Mouse (Mus musculus) R1 (cell line): ENCODE data around the gene Mob3b.

ENCODE experiments used
- DNase-seq: peaks from one replicate; pipeline ENCODE4 v3.0.0-alpha.2; 2018; ENCODE audit warnings: low read depth, low spot score

Gene Mob3b

DNA sequence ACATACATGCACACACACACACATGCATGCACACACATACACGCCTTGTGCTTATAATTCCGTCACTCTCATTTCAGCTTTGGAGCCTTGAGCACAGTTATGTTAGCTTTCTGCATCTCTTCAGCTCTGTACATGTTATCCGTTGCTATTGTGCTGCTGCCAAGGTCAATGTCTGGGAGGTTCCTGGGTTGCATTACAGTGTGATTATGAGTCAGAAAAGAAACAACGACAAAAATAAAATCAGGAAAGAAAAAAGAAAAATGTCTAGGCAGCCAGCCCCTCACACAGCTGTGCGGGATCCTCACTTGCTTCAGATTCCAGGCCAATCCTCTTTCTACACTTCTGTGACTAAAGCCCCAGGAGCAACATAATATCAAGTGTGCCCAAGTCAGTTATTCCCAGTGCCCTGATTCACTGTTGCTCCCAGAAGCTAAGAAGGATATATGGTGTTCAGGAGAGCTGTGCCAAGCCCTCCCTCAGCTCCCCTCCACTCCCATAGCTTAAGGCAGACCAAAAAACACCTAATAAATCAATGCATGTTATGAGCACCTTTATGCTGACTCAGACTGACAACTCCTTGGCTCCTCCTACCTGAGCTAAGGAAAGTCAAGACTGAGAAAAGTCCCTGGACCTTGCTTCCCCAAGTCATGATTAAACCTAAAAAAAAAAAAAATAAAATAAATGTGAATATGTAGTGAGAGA is 152.1 kb downstream of the Mob3b start:
- no peak for DNase-seq

DNA sequence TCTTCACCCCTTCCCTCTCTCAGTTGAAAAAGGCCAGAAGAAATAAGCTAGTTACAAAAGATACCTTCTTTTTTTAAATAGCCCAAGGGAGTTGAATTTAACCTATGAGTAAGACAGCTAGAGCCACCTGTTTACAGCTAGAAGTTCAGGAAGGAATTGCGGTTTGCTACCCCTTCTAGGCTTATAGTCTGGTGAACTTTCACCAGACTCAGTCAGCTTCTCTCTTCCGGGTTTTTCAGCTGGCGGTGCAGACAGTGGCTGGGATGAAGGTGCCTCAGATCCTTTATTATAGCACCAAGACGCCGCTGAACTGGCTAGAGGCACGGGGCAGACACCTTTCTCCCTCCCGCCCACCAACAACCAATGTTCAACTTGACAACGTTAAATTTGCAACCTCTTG is 152.8 kb downstream of the Mob3b start:
- no peak for DNase-seq

- DNase-seq: no peak
Observed at GRCm38 (mm10) chr4:35003550-35004326, 153.5 kb downstream of the Mob3b start.

DNA sequence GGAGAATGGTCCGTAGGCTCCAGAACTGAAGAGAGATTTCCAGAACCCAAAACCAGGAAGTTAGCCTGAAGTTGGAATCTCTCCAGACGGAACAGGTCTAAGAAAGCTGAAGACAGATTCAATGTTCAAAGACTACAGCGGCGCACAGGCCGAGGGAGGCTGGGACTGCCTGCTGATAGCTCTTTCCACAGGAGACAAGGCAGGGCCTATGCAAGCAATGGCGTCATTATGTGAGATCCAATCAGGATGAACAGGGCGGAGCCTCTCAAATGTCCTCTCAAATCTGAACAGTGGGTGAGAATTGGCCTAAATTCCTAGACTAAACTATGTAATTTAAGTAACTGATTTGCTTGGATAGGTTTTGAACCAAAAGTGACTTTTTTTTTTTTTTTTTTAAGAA is 160.7 kb downstream of the Mob3b start:
- DNase-seq: peak; percentile 85

- DNase-seq: no peak
Observed at GRCm38 (mm10) chr4:34993639-34993975, 163.7 kb downstream of the Mob3b start.

- no peak for DNase-seq
Observed at GRCm38 (mm10) chr4:34992866-34993638, 164.2 kb downstream of the Mob3b start.

DNA sequence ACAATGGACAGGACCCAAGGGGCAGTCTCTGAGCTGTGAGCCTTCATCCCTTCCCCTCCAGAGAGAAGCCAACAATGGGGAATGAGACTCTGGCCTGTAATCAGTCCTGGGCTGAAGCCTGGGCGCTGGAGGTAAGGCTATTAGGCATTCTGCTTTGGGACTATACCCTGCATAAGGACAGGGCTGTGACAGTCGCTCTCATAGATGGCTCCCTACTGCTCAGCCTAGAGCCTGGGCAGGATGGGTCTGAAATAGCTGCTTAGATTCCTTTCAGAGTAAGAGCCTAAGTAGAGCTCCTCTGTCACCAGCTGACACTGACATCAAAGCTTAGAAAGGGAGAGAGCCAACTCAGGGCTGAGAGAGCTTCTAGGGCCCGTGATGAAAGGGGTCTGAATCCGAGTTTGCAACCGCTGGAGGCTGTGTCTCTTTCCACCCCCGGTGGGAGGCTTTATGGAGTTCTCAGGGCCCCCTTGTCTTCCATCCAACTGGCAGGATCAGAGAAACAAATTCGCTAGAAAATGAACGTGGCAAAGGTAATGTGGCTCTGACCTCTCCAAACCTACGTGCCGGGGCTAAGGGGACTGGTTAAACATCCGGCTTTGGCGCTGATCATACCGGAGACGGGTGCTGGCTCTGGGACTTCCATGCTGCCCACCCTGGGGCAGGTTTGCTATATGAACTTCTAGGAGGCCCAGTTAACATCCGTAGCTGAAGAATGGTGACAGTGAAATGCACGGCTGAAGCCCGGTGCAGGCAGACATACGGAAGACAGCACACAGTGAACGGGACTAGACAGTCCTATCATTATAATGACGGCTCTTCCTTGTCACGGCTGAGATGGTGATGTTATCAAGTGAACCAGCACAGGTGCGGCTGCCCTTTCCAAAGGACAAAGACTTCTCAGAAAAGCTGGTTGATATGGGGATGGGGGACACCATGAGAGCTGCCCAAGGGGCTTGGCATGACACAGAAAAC is 165.1 kb downstream of the Mob3b start:
- DNase-seq: no peak

GRCm38 (mm10) chr4:34991116-34991515 is 166.2 kb downstream of the Mob3b start:
- DNase-seq: peak; percentile 49

- DNase-seq: peak; percentile 27
Observed at GRCm38 (mm10) chr4:34990659-34991058, 166.6 kb downstream of the Mob3b start.

DNA sequence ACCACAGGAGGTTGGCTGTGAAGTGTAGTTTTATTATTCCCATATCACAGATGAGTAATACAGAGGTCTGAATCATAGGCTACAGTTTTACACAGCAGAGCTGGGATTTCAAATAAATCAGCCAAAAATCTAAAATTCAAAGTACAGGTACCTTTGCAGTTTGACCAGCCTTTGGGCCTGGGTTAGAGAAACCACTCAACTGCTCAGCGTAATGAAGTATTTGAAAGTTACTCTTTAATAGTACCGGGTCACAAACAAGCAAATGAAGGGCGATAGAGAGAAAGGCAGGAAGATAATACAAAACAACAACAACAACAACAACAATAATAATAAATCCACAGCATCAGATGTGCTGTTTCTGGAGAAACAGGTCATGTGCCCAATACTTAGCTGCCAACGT is 169.7 kb downstream of the Mob3b start:
- DNase-seq: no peak

DNA sequence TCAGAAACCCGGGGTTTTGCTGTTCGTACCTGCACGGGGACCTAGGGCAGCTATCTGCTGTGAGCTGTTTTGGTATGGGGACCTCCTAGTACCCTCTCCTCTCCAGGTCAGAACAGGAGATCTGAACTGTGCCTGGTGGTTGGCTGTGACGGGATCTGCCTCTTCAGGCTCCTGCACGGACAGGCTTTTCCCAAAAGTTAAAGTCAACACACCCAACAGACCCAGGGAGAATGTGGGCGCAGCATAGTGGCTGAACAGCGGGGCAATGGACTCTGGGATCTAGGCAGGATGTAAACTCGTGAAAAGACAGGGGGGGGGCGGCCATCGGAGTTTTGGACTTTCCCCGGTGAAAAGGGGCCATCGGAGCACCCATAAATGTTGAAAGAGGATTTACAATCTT is 170.2 kb downstream of the Mob3b start:
- no peak for DNase-seq

GRCm38 (mm10) chr4:34986647-34987046 is 170.6 kb downstream of the Mob3b start:
- no peak for DNase-seq

DNA sequence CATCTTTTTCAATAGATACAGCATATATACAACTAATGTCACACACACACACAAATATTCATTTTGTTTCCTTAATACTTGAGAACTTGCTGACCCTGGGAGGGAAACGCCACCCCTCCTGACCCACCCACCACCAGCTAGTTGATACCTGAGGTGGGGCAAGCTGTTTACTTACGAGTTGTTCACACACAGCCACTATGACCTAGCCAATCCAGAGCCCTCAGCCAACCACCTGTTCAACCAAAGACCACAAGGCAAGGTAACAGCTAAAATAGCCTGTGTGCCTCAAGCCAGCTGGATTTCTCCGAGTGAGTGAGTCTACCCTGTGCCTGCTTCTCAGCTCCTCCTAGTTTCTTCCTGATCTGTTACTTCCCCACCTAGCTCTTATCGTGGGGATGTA is 172.9 kb downstream of the Mob3b start:
- DNase-seq: no peak

DNA sequence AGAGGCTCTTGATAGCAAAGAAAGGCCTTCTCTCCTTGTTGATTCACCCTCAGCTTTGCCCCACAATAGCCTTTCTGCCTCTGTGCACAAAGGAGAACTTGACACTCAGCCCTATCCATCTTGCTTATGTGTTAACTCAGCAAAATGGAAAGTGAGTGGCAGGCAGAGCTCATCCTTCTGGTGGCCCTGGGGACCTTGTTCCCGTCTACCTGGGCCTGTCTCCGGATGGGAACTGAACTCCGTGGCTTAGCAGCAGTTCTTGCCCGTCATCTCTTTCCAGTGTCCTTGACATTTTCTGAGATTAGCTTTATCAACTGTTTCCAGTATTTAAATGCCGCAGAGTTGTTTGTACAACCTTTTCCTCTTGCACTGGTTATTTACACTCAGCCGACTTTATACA is 173.8 kb downstream of the Mob3b start:
- DNase-seq: no peak

DNA sequence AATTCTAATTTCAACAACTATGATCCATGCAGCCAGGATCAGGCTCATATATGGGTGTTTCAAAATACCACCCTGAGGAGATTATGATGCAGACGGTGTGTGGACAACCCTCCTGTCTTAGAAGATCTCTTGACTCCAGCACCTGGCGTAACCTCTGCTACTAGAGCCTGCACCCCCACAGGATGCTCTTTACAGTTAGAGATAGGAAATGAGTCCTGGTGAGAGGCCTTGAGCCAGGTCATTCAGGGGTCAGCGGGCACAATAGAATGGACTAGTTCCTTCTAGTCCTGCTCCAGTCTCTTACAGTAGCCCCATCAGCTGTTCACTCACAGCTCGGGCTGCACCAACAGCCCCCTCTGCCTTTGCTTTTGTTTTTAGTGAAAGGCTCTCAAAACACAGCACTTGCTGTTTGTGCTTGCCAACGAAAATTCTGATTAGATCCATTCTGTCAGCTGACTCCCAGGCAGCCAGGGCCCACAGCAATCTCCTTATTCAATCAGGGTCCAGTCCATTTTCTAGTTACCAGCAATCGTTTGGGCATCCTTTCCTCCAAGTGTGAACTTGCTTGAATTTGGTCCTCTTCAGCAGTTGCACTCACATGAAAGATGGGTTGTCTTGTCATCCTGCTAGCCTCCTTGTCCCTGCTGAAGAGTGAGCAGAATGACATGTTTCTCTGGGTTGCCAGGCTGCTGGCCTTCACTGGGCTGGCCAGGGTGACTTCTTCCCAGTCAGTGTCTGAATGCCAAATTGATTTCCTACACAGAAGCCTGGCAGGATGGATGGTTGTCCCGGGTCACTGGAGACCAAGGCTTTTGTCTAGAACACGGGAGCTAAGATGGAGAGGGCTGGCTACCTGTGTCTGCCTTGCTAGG is 175.7 kb downstream of the Mob3b start:
- DNase-seq: peak; percentile 46

DNA sequence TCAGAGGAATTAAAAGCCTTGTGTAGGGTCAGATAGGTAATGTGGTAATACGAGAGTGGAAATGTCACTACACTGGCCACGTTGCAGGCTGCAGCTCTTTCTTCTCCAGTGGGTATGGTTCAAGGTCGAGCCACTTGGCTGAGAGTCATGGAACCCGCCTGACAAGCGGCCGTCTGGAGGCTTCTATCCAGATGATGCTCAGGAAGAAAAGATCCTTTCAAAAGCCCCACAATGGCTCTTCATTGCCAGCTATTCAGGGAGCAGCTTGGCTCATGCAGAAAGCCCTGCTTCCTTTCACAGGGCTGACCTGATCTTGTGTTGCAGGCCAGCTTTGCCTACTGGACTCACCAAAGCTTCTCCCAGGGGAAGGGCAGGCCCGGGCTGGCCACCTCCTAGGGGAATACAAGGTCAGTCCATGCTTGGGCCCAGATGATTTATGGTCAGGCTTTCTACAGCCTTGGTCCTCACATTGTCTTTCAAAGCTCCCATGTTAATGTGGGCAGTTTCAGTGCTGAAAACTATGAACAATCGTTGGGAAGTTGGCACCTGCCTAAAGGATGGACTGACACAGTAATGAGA is 176.7 kb downstream of the Mob3b start:
- DNase-seq: no peak

DNA sequence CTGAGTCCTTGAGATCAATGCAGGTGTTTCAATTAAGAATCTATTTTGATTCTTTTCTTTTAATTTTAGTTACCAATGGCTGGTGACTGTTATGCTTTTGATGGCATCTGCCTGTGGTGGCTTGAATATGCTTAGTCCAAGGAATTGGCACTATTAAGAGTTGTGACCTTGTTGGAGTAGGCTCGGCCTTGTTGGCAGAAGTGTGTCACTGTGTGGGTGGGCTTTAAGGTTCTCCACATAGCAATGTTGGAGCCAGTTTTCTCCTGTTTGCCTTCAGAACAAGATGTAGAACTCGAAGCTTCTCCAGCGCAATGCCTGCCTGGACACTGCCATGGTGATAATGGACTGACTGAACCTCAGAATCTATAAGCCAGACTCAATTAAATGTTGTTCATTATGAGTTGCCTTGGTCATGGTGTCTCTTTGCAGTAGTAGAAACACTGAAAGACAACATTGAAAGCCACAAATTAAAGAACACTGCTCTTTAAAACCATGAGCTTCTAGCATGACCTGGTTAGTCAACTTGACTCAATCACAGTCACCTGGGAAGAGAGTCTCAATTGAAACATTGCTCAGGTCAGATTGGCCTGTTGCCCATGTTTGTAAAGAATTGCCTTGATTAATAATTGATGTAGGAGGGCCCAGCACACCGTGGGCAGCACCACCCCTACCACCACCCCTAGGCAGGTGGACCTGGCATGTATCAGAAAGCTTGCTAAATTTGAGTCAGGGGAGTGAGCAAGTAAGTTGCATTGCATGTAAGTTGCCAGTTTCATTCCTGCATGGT is 180.2 kb downstream of the Mob3b start:
- DNase-seq: no peak

DNA sequence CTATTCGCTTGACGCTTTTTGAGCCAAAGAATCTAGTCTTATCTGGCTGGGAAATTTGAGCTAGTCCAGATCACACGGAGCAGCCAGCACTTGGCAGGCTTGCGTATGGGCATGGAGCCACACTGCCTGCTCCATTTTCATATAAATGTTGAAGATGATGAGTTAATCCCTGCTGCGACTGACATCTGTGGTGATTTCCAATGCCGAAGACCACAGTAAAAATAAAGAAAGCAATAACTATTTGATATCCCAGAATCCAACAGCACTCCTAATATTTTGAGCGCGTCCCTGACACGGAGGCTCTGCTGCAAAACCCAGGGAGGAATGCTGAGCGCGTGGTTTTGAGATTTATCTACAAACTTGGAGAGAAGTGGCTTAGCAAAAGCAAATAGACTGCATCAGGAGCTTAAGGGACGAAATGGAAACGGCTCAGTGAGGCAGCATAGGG is 180.9 kb downstream of the Mob3b start:
- DNase-seq: no peak

DNA sequence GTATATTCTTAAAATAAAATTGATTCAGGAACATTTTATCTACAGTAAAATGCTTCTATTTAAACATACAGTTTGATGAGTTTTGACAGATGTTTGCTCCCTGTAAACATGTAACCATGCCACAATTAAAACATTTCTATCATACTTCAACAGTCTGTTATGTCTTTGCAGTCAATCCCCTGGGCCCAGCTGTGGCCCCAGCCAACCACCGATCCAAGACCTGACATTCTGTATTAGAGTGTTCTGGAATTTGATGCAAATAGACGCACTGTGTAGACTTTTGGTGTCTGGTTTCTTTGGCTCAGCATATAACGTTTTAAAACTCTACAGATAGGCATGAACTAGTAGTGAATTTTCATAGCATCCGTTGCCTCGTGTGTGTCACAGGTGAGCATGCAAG is 182.5 kb downstream of the Mob3b start:
- DNase-seq: no peak
